Mouse (Mus musculus) thymus, adult 2 months (tissue): ENCODE data around the gene Gm12184.

Experiments
- CTCF ChIP-seq: fragments of 200-500 bp; IDR thresholded peaks from 2 replicates; pipeline ENCODE4 v1.5.1; 2012; ENCODE audit warnings: mild to moderate bottlenecking, control low read depth, low read length, moderate library complexity, borderline replicate concordance; ENCODE audit not compliant: control insufficient read depth, poor library complexity, insufficient read depth; ENCODE audit errors: extremely low read depth
- POLR2A ChIP-seq: fragments of 200-500 bp; IDR thresholded peaks from 2 replicates; pipeline ENCODE4 v1.6.1; 2012; ENCODE audit warnings: mild to moderate bottlenecking, low read length, control low read depth, moderate library complexity; ENCODE audit not compliant: control insufficient read depth, poor library complexity, insufficient read depth; ENCODE audit errors: extremely low read depth

DNA sequence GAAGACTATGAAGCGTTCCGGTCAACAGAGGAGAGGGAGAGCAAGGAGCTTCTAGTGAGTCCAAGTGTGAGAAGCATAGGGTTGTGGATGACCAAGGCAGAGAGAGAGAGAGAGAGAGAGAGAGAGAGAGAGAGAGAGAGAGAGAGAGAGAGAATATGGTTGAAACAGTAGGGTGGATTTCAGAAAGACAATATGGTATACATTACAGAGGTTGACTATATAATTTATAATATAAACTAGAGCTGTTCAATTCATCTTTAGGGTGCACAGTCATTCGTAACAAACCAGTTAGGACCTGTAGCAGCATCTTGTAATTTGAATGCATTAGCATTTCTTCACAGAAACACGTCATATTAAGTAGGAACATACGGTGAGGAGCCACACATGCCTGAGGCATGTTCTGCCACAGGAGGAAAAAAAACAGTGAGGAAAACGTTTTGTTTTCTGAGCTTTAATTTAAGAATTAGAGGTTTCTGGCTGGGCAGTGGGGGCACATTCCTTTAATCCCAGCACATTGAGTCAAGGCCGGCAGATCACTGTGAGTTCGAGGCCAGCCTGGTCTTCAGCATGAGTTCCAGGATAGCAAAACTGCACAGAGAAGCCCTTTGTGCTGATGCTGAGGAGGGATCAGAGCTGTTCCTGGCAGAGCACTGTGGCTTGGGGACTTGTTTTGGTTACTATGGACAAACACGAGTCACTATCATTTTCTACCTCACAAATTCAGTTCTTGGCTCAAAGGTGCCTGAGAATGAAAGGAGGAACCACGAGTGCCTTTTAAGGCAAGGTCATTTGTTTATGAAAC, 12.6 kb upstream of the Gm12184 start:
- TF ChIP-seq POLR2A: no peak
- no peak for TF ChIP-seq CTCF
